In the genomic region with DNA sequence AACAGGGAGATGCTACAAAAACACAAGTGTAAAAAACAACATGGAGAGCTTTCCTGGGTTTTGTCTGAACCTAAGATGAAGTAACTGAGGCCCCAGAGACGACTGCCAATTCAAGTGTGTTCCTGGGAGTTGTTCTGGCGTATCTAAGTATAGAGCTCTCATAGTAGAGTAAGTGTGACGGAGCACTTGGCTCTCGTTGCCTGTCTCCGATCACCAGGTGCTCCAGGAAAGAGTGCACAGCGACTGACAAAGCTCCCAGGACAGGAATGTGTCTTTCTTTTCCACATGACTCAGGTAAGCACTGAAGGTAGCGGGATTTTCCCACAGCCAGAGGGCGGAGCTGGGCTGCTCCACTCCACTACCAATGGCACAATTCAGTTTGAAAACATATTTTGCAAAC, we compare ENCODE assay signal across 13 mouse cellular contexts.
DNase-seq lines count a peak whose midpoint lies in the region; ATAC-seq and TF ChIP-seq lines count a peak whose summit lies in the region.
"Had no signal": no experiment of that assay in that cellular context is flagged by ENCODE, and none has a peak within 500 bp of the region (broad histone marks: within the 10 kb centered on the region; RNA-seq: fewer than 3 reads in every experiment).

No protein-coding gene starts in this region.

- TF ChIP-seq EP300 in heart, adult 2 months (IDR thresholded peaks at IDR 0.05; ENCODE audit: insufficient read depth, low read depth, low read length) = no peak

- no peak for ATAC-seq in midbrain, postnatal 0 days (ENCODE audit: low FRiP score)

- intact Hi-C loops in heart, adult 2 months (cut with DNase I) = no loop called here
- intact Hi-C loops in heart, postnatal 10 days (cut with DNase I) = no loop called here
- intact Hi-C loops in left cerebral cortex, adult 2 months (cut with DNase I) = no loop called here

- no peak overlapping the region for H3K9ac ChIP-seq in midbrain, postnatal 0 days (replicated peaks; ENCODE audit: low read length, poor library complexity, severe bottlenecking)
- H3K9ac ChIP-seq in heart, adult 2 months (ENCODE audit: low read depth, low read length) = no peak overlapping the region
- H3K9ac ChIP-seq: hindbrain, embryonic 14.5 days had no signal

- DNase-seq in midbrain, postnatal 0 days (ENCODE audit: low spot score) = peak; percentile 17
- DNase-seq in midbrain, embryonic 10.5 days (ENCODE audit: low spot score) = no peak
- DNase-seq in heart, adult 2 months = peak; percentile 30 to 51
- peak; percentile 38 to 60 for DNase-seq in heart, postnatal 10 days
- peak; percentile 10 to 31 for DNase-seq in lung, postnatal 4 days
- no peak for DNase-seq in left cerebral cortex, adult 2 months (ENCODE audit: extremely low spot score in 1 of 2, low spot score in 2 of 2)
- DNase-seq in right cerebral cortex, postnatal 36 days (ENCODE audit: low spot score in 2 of 2) = no peak
- DNase-seq in thymus, postnatal 4 days = no peak
- DNase-seq: adrenal gland, postnatal 10 days; kidney, adult 9 months had no signal

- H3K4me2 ChIP-seq in midbrain, postnatal 0 days (ENCODE audit: low read depth, low read length, poor library complexity, severe bottlenecking) = no peak overlapping the region
- H3K4me2 ChIP-seq: hindbrain, embryonic 14.5 days; liver, embryonic 11.5 days had no signal

- no peaks in the 10 kb centered on the region for H3K27me3 ChIP-seq in midbrain, postnatal 0 days (ENCODE audit: insufficient read depth, low read length)
- no peaks in the 10 kb centered on the region for H3K27me3 ChIP-seq in midbrain, embryonic 10.5 days (ENCODE audit: low read depth, poor library complexity, severe bottlenecking)
- no peaks in the 10 kb centered on the region for H3K27me3 ChIP-seq in heart, adult 2 months (ENCODE audit: control insufficient read depth, insufficient read depth, low read length)
- H3K27me3 ChIP-seq: CH12.LX had no signal

- no peaks in the 10 kb centered on the region for H3K36me3 ChIP-seq in midbrain, postnatal 0 days (ENCODE audit: insufficient read depth, low read length)
- peaks cover 49% of the 10 kb centered on the region for H3K36me3 ChIP-seq in midbrain, embryonic 10.5 days
- peaks cover 16% of the 10 kb centered on the region for H3K36me3 ChIP-seq in heart, adult 2 months (ENCODE audit: control insufficient read depth, insufficient read depth, low read length)

- no peak overlapping the region for H3K27ac ChIP-seq in midbrain, postnatal 0 days (ENCODE audit: low read depth, low read length)
- H3K27ac ChIP-seq in midbrain, embryonic 10.5 days (replicated peaks) = no peak overlapping the region
- H3K27ac ChIP-seq in heart, adult 2 months = peak overlapping the region; percentile 16; the same call in 1 of the 2 replicates
- H3K27ac ChIP-seq in left cerebral cortex, adult 2 months = no peak overlapping the region
- H3K27ac ChIP-seq: hindbrain, embryonic 14.5 days had no signal

- no peak for TF ChIP-seq POLR2A in heart, adult 2 months (IDR thresholded peaks at IDR 0.05; ENCODE audit: insufficient read depth, low read depth, low read length)

- WGBS in midbrain, postnatal 0 days = 87% methylated on average over 8 of the region's 8 CpGs
- WGBS in midbrain, embryonic 10.5 days = 90% methylated on average over 8 of the region's 8 CpGs
- WGBS in heart, adult 2 months = 62% methylated on average over 8 of the region's 8 CpGs

- TF ChIP-seq CTCF in midbrain, postnatal 0 days (IDR thresholded peaks at IDR 0.05) = no peak
- no peak for TF ChIP-seq CTCF in heart, adult 2 months (IDR thresholded peaks at IDR 0.05)
- no peak for TF ChIP-seq CTCF in left cerebral cortex, adult 2 months (IDR thresholded peaks at IDR 0.05)

- H3K9me3 ChIP-seq in midbrain, postnatal 0 days (ENCODE audit: low read length) = no peaks in the 10 kb centered on the region
- no peaks in the 10 kb centered on the region for H3K9me3 ChIP-seq in midbrain, embryonic 10.5 days (replicated peaks)

- no peaks in the 10 kb centered on the region for H3K79me2 ChIP-seq in heart, adult 2 months (replicated peaks; ENCODE audit: control insufficient read depth, insufficient read depth, low read length)

- peaks cover 9% of the 10 kb centered on the region; the same call in 1 of the 2 replicates for H3K4me1 ChIP-seq in midbrain, postnatal 0 days (ENCODE audit: insufficient read depth, low read length)
- no peaks in the 10 kb centered on the region for H3K4me1 ChIP-seq in midbrain, embryonic 10.5 days
- peaks cover 3% of the 10 kb centered on the region for H3K4me1 ChIP-seq in heart, adult 2 months (ENCODE audit: control insufficient read depth, insufficient read depth, low read length)

- no peak overlapping the region for H3K4me3 ChIP-seq in midbrain, postnatal 0 days (ENCODE audit: low read depth, low read length)
- H3K4me3 ChIP-seq in midbrain, embryonic 10.5 days = no peak overlapping the region
- H3K4me3 ChIP-seq in heart, adult 2 months = no peak overlapping the region
- H3K4me3 ChIP-seq in left cerebral cortex, adult 2 months = no peak overlapping the region

Comparison
In these comparisons a context has a peak if more than half of its experiments do, and no peak if none do; other contexts are left out.
1. DNase-seq: peak in midbrain, postnatal 0 days (single experiment), heart, adult 2 months (2 of 2), heart, postnatal 10 days (2 of 2) and lung, postnatal 4 days (2 of 2); none in midbrain, embryonic 10.5 days (single experiment), left cerebral cortex, adult 2 months (0 of 2), right cerebral cortex, postnatal 36 days (0 of 2) and thymus, postnatal 4 days (single experiment).